Mouse (Mus musculus) thymus, postnatal 36 days (tissue): ENCODE measurements around the gene Tead4.
A peak's percentile ranks its signal among the peaks of the same experiment; 100 is the strongest.
"Not testable (repeated sequence)": the region's sequence is repeated elsewhere in the genome, so short reads cannot be mapped to it uniquely, and the experiment has no call there.

ENCODE experiments used
- DNase-seq, 2 experiments: peaks; one replicate each; pipeline ENCODE4 v3.0.0; 2022; ENCODE audit warnings: mixed read lengths in 2 of 2

Gene Tead4

DNA sequence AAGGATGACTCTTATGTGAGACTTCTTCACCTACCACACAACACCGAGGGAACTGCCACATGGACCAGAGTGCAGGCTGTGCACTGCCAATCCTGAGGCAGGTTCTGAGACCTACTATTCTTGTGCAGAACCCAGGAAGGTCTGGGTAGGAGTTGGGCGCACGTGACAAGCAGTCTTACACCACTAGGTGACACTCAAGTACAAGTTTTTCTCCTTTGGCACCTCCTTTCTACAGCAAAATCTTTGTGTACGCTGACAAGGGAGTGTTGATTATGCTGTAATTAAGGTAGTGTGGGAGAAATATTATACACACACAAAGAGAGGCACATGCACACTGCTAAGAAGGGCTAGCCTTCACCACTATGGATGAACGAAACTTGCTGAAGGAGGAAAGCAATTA, 66.4 kb downstream of the Tead4 start:
- DNase-seq, result no peak

GRCm38 (mm10) chr6:128232216-128232615, 68.4 kb downstream of the Tead4 start:
- no peak for DNase-seq

GRCm38 (mm10) chr6:128231741-128232140, 68.9 kb downstream of the Tead4 start:
- DNase-seq, result no peak

- DNase-seq, result no peak
Observed at GRCm38 (mm10) chr6:128227438-128228017, 73.1 kb downstream of the Tead4 start.

- no peak for DNase-seq
Observed at GRCm38 (mm10) chr6:128226941-128227340, 73.7 kb downstream of the Tead4 start.

DNA sequence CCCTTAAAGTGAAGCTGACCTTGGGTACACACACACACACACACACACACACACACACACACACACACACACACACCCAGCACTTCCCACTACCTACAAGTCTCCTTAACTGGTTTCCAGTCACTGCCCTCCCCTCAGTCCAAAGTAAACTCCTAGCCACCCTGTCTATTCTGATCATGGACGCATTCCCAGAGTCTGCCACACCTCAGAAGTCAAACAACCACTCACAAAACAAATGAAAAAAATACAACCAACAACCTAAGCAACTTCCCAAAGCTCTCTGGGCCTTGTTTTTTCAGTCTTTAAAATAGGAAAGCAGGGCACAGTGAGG, 74.8 kb downstream of the Tead4 start:
- no peak for DNase-seq

GRCm38 (mm10) chr6:128225009-128225845, 75.4 kb downstream of the Tead4 start:
- DNase-seq, result no peak

DNA sequence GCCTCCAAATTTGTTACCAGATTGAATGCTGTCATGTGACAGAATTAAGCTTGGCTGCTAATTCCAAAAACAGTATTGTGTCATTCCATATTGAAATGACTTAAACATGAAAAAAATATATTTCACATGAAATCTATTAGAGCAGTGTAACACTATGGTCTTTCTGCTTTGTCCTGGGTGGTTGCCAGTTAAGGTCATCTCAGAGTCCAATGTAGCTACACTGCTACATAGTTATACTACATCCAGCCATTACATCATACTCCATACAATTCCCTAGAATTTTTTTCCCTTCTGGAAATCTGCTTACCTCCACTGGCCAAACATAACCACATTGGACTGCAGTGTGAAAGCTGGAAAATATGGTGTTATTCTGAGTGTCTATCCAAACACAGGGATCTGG, 77.5 kb downstream of the Tead4 start:
- no peak for DNase-seq

- DNase-seq, result not testable (repeated sequence)
Observed at GRCm38 (mm10) chr6:128215004-128215403, 85.6 kb downstream of the Tead4 start.

DNA sequence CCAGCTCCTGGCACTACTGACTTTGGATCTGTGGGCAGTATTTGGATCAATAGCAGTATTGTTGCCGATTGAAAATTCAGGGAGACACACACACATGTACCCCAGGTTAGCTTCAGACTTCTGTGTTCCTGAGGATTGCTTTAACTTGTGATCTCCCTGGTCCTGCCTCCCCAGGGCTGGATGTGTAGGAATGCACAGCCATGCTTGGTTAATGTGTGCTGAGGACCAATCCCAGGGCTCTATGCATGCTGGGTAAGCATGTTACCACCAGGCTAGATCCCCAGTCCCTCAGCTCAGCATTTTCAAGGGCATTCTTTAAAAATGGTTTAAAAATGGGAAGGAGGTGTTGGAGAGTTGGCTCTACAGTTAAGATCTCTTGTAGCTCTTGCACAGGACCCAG, 91.4 kb downstream of the Tead4 start:
- DNase-seq, result not testable (repeated sequence)

DNA sequence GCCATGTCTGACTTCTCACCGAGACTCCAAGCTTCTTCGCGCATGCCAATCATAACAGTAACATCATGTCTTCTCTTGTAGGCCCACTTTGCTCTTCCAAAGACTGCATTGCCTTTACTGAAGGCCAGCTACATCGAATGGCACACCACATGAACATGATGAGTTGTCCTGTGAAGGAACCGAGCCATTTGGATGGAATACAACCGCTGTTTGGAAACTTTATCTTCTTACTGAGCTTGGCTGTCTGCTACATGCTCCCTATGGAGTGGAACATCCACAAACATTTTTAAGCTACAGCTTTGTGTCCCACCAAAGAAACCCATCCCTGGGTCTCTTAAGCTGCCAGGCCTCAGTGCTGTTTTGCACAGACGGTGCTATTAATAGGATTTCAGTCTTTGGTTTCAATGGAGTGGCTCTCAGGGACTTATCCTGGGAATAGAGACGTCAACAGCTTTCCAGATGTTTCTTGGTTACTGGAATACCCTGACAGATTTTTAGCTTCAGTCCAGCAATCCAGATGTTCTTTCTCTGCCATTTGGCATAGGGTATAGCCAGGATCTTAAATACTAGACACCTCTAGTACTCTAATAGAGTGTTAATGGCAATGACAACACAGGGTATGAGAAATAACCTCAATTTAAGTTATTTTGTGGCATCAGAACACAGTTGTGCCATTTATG, 92.0 kb downstream of the Tead4 start:
- DNase-seq, result no peak

GRCm38 (mm10) chr6:128203557-128203956, 97.1 kb downstream of the Tead4 start:
- DNase-seq, result no peak

GRCm38 (mm10) chr6:128200847-128201640, 99.6 kb downstream of the Tead4 start:
- peak; percentile 48 to 53 for DNase-seq

DNA sequence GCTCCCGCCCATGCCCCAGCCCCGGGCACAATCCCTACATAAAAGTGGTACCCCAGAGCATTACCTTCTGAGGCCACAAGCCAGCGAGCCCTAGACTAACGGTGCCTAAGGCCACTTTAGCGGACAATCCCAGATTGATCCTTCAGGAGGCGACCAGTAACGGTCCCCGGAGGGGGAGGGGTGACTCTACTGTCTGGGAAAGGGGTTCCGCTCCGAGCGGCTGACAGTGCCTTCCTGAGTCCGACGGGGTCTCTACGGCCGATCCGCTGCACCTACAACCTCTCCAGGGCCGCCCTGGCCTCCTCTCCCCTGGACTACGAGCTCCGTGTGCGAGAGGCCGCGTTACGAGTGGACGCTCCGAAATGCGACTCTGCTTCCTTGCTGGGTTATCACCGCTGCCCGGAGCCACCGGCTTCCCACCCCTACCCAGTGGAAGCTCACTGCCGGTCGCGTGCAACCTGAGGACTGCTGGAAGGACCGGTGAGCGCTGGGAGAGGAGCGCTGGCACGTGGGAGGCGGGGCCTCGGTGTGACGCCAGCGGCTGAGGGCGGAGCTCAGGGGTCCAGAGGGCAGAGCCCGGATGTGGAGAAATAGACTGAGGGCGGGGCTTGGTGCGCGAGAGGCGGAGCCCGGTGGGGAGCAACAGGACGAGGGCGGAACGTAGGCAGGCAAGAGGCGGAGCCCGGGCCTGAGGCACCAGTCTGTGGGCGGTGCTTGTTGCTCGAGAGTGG, 100.3 kb downstream of the Tead4 start:
- peak; percentile 96 to 97 for DNase-seq

DNA sequence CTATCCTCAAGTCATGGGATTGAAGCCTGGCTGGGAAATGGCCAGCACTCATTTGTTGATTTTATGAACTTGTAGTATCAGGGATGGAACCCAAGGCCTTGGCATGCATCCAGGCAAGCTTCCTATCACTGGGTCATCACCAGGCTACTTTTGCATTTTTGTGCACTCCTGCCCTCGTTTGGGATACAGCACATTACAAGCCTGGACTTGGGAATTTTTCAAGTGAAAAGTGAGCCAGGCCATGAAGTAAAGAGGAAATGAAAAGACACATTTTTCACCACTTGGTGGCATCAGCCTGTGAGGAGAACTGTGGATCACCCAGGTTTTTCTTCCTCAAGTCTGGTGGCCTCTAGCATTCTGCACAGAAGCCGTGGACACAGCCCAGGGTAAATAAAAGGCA, 117.1 kb downstream of the Tead4 start:
- no peak for DNase-seq

DNA sequence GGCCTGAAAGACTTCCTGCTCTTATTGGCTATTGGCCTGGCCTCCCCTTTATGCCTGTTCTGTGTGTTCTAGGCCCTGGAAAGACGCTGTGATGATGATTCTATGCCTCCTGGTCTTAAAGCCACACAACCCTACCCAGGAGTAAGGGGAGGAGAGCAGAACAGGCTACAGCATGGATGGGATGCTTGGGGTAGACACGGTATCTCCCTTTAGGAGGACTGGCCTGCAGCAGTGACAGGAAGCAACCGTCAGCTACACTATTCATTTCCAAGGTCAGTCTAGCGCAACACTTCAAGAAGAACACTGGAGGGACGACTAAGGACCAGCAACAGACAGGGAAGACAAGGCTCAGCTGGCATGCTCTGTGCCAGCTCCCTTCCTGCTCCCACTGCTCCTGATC, 119.4 kb downstream of the Tead4 start:
- no peak for DNase-seq

DNA sequence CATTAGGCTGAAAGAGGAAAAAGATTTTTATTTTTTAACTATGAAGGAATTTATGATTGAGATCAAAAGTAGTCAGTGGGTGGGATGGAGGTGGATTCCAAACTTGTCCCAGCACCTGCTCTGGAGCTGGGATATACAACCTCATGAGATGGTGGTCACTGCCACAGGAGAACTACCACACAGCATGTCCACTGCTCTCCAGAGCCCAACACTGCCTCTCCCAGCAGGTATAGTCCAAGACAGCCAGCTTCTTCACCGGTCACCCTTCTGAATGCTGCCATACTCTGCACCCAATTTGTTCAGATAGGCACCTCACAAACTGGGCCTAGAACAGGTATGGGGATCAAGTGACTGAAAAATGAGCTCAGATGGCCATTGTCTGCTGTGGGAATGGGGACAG, 121.0 kb downstream of the Tead4 start:
- DNase-seq, result no peak

GRCm38 (mm10) chr6:128179247-128179646, 121.4 kb downstream of the Tead4 start:
- no peak for DNase-seq

- DNase-seq, result no peak
Observed at GRCm38 (mm10) chr6:128178681-128179080, 121.9 kb downstream of the Tead4 start.
